Mouse (Mus musculus) gastrocnemius, postnatal 25 days (tissue): ENCODE data around the gene Ankrd13c. TPM values are rescaled to one million over a fixed set of nuclear protein-coding genes. Genes with fewer than 3 reads are reported as not detected.

Experiments
- total RNA-seq, 2 experiments: library from RNA; stranded (reverse); gene quantifications; 1 replicate in 1 of 2; 2 replicates in 1 of 2; pipeline ENCODE4 v1.2.3; 2021

Ankrd13c gene
- total RNA-seq, 2 experiments from 2014 or later = 25.1 to 27.1 TPM

Other genes starting within 250 kb of the Ankrd13c start
- 1 to 10 TPM; 2.7 to 3.1 TPM for gene Cth, start 22.2 kb upstream of the Ankrd13c start, total RNA-seq
- 10 to 100 TPM; 42.1 to 46.4 TPM for gene Srsf11, start 89.4 kb downstream of the Ankrd13c start, total RNA-seq
- 1 to 10 TPM; 6.4 to 7.0 TPM for gene Lrrc40, start 89.4 kb downstream of the Ankrd13c start, total RNA-seq